Mouse (Mus musculus) embryonic facial prominence, embryonic 11.5 days (tissue): ENCODE data around the gene Lrrk1. TPM values are rescaled to one million over a fixed set of nuclear protein-coding genes. Genes with fewer than 3 reads are reported as not detected.

Experiments
- ATAC-seq: fragments of 200-750 bp; cut with Nextera tagmentation; replicated peaks from 2 replicates; pipeline ENCODE4 v1.8.0; 2017; ENCODE audit warnings: low read depth; ENCODE audit not compliant: insufficient number of reproducible peaks, low FRiP score, low TSS enrichment
- DNase-seq: peaks from one replicate; pipeline ENCODE4 v3.0.0-alpha.2; 2015; ENCODE audit warnings: low spot score
- H3K27ac ChIP-seq: fragments of 300-500 bp; sonication (generic); replicated peaks from 2 replicates; pipeline ENCODE4 v1.5.1; 2014; ENCODE audit warnings: mild to moderate bottlenecking, low read depth, low read length, control low read depth
- H3K27me3 ChIP-seq: fragments of 300-500 bp; sonication (generic); 2 replicates; pipeline ENCODE4 v1.6.1; 2014; ENCODE audit warnings: mild to moderate bottlenecking, low read length, moderate library complexity, mixed read lengths; ENCODE audit not compliant: control insufficient read depth, insufficient read depth
- H3K36me3 ChIP-seq: fragments of 300-500 bp; sonication (generic); replicated peaks from 2 replicates; pipeline ENCODE4 v1.6.1; 2014; ENCODE audit warnings: low read depth, mild to moderate bottlenecking, low read length, moderate library complexity, mixed read lengths; ENCODE audit not compliant: control insufficient read depth, insufficient read depth
- H3K4me1 ChIP-seq: fragments of 300-500 bp; sonication (generic); 2 replicates; pipeline ENCODE4 v1.6.1; 2014; ENCODE audit warnings: low read length, mixed read lengths; ENCODE audit not compliant: control insufficient read depth, insufficient read depth
- H3K4me2 ChIP-seq: fragments of 300-500 bp; sonication (generic); 2 replicates; pipeline ENCODE4 v1.6.1; 2014; ENCODE audit warnings: low read depth, mild to moderate bottlenecking, control low read depth, low read length, moderate library complexity
- H3K4me3 ChIP-seq: fragments of 300-500 bp; sonication (generic); 2 replicates; pipeline ENCODE4 v1.5.1; 2014; ENCODE audit warnings: low read depth, low read length, control low read depth
- H3K9ac ChIP-seq: fragments of 300-500 bp; sonication (generic); replicated peaks from 2 replicates; pipeline ENCODE4 v1.6.1; 2014; ENCODE audit warnings: mild to moderate bottlenecking, control low read depth, low read length
- H3K9me3 ChIP-seq: fragments of 300-500 bp; sonication (generic); replicated peaks from 2 replicates; pipeline ENCODE4 v1.6.1; 2016; ENCODE audit warnings: mild to moderate bottlenecking, low read length, inconsistent platforms, mixed read lengths; ENCODE audit not compliant: control insufficient read depth
- WGBS: fragments of 180-500 bp; shearing (Covaris S2); extraction: QIAGEN DNeasy Blood & Tissue Kit; methylation state at CpG from one replicate; pipeline ENCODE4 v1.1.7; 2014; 5-methylcytosine and 5-hydroxymethylcytosine counted together
- polyA plus RNA-seq: library from polyadenylated mRNA; unstranded; fragments of >200 nt; fragmentation: Nextera tagmentation; extraction: Ambion mirVana; gene quantifications from 2 replicates; pipeline ENCODE4 v1.2.1, GENCODE M21; 2014

The Lrrk1 gene
- polyA plus RNA-seq, 1 experiment from 2014 or later, result 3.1 TPM

- no peak overlapping the region for H3K27ac ChIP-seq
- H3K9me3 ChIP-seq, result no peaks in the 10 kb centered on the region
- 89% methylated on average over 4 of the region's 4 CpGs for whole genome bisulfite sequencing
- DNase-seq, result no peak
- no peak overlapping the region for H3K4me2 ChIP-seq
- no peak overlapping the region for H3K4me3 ChIP-seq
- no peak for ATAC-seq
- no peaks in the 10 kb centered on the region for H3K27me3 ChIP-seq
- H3K9ac ChIP-seq, result no peak overlapping the region
- H3K4me1 ChIP-seq, result no peaks in the 10 kb centered on the region
- no peaks in the 10 kb centered on the region for H3K36me3 ChIP-seq
These were observed 12.4 kb downstream of the Lrrk1 start for GRCm38 (mm10) chr7:66375736-66376135.

- no peaks in the 10 kb centered on the region for H3K4me1 ChIP-seq
- no peak overlapping the region for H3K4me2 ChIP-seq
- H3K36me3 ChIP-seq, result no peaks in the 10 kb centered on the region
- H3K9ac ChIP-seq, result no peak overlapping the region
- no peaks in the 10 kb centered on the region for H3K27me3 ChIP-seq
- H3K4me3 ChIP-seq, result no peak overlapping the region
- H3K9me3 ChIP-seq, result no peaks in the 10 kb centered on the region
- ATAC-seq (no peak), DNase-seq (no peak)
- 85% methylated on average over 3 of the region's 3 CpGs for WGBS
- H3K27ac ChIP-seq, result no peak overlapping the region
These were observed 14.8 kb downstream of the Lrrk1 start for GRCm38 (mm10) chr7:66373391-66373790.

GRCm38 (mm10) chr7:66370970-66371369 lies 17.2 kb downstream of the Lrrk1 start:
- DNase-seq (no peak), ATAC-seq (no peak)
- Histone ChIP-seq H3K9me3 (no peaks in the 10 kb centered on the region), H3K4me1 (no peaks in the 10 kb centered on the region), H3K27ac (no peak overlapping the region), H3K36me3 (no peaks in the 10 kb centered on the region), H3K9ac (no peak overlapping the region), H3K4me2 (no peak overlapping the region), H3K27me3 (no peaks in the 10 kb centered on the region), H3K4me3 (no peak overlapping the region)
- WGBS, result 87% methylated on average over 6 of the region's 6 CpGs

- Histone ChIP-seq H3K36me3 (no peaks in the 10 kb centered on the region), H3K27ac (no peak overlapping the region), H3K4me3 (no peak overlapping the region), H3K9me3 (no peaks in the 10 kb centered on the region), H3K27me3 (no peaks in the 10 kb centered on the region), H3K4me2 (no peak overlapping the region), H3K9ac (no peak overlapping the region), H3K4me1 (no peaks in the 10 kb centered on the region)
- 80% methylated on average over 5 of the region's 5 CpGs for WGBS
- ATAC-seq (no peak), DNase-seq (no peak)
These were observed 18.2 kb downstream of the Lrrk1 start for GRCm38 (mm10) chr7:66369934-66370445.

GRCm38 (mm10) chr7:66369071-66369933 lies 18.8 kb downstream of the Lrrk1 start:
- DNase-seq, result no peak
- Histone ChIP-seq H3K9me3 (no peaks in the 10 kb centered on the region), H3K4me2 (no peak overlapping the region), H3K9ac (no peak overlapping the region), H3K36me3 (no peaks in the 10 kb centered on the region), H3K27ac (no peak overlapping the region), H3K4me1 (no peaks in the 10 kb centered on the region), H3K27me3 (no peaks in the 10 kb centered on the region), H3K4me3 (no peak overlapping the region)
- WGBS, result 78% methylated on average over 5 of the region's 5 CpGs
- no peak for ATAC-seq

- H3K27me3 ChIP-seq, result no peaks in the 10 kb centered on the region
- 49% methylated on average over 2 of the region's 2 CpGs for WGBS
- no peaks in the 10 kb centered on the region for H3K4me1 ChIP-seq
- no peak within 1 kb of the TSS for H3K27ac ChIP-seq
- ATAC-seq (no peak), DNase-seq (peak; percentile 33)
- no peak within 1 kb of the TSS for H3K9ac ChIP-seq
- no peak within 1 kb of the TSS for H3K4me3 ChIP-seq
- no peak within 1 kb of the TSS for H3K4me2 ChIP-seq
- H3K36me3 ChIP-seq, result no peaks in the 10 kb centered on the region
- no peaks in the 10 kb centered on the region for H3K9me3 ChIP-seq
These were observed 22.2 kb downstream of the Lrrk1 start, which contains the start of gene Gm10974 for GRCm38 (mm10) chr7:66365904-66366303. Gm10974 (plus strand) TSS chr7:66365905.

- ATAC-seq (no peak), DNase-seq (no peak)
- Histone ChIP-seq H3K4me3 (no peak overlapping the region), H3K27ac (no peak overlapping the region), H3K27me3 (no peaks in the 10 kb centered on the region), H3K4me2 (no peak overlapping the region), H3K36me3 (no peaks in the 10 kb centered on the region), H3K4me1 (no peaks in the 10 kb centered on the region), H3K9ac (no peak overlapping the region), H3K9me3 (no peaks in the 10 kb centered on the region)
- 76% methylated on average over 2 of the region's 2 CpGs for WGBS
These were observed 22.7 kb downstream of the Lrrk1 start for GRCm38 (mm10) chr7:66365411-66365810.

GRCm38 (mm10) chr7:66364491-66364890 lies 23.7 kb downstream of the Lrrk1 start:
- DNase-seq (no peak), ATAC-seq (no peak)
- Histone ChIP-seq H3K27ac (no peak overlapping the region), H3K4me3 (no peak overlapping the region), H3K36me3 (no peaks in the 10 kb centered on the region), H3K4me1 (no peaks in the 10 kb centered on the region), H3K4me2 (no peak overlapping the region), H3K27me3 (no peaks in the 10 kb centered on the region), H3K9me3 (no peaks in the 10 kb centered on the region), H3K9ac (no peak overlapping the region)
- 90% methylated on average over 11 of the region's 11 CpGs for WGBS
